Mouse (Mus musculus) limb, embryonic 12.5 days (tissue): Measurements from ENCODE around the gene Alox5. TPM values are rescaled to one million over a fixed set of nuclear protein-coding genes. Genes with fewer than 3 reads are reported as not detected.

Experiments
- ATAC-seq: fragments of 200-750 bp; cut with Nextera tagmentation; 2 replicates; pipeline ENCODE4 v1.8.0; 2017; ENCODE audit warnings: low read depth, moderate TSS enrichment; ENCODE audit not compliant: insufficient number of reproducible peaks, insufficient read depth, low FRiP score, low TSS enrichment
- H3K27ac ChIP-seq: fragments of 300-500 bp; sonication (generic); 2 replicates; pipeline ENCODE4 v1.5.1; 2016; ENCODE audit warnings: mild to moderate bottlenecking, moderate library complexity
- H3K27me3 ChIP-seq: fragments of 300-500 bp; sonication (generic); 2 replicates; pipeline ENCODE4 v1.6.1; 2016; ENCODE audit warnings: mild to moderate bottlenecking, moderate library complexity
- H3K36me3 ChIP-seq: fragments of 300-500 bp; sonication (generic); 2 replicates; pipeline ENCODE4 v1.6.1; 2016; ENCODE audit warnings: mild to moderate bottlenecking, moderate library complexity
- H3K4me1 ChIP-seq: fragments of 300-500 bp; sonication (generic); replicated peaks from 2 replicates; pipeline ENCODE4 v1.6.1; 2016
- H3K4me2 ChIP-seq: fragments of 300-500 bp; sonication (generic); 2 replicates; pipeline ENCODE4 v1.6.1; 2016; ENCODE audit warnings: mild to moderate bottlenecking, moderate library complexity
- H3K4me3 ChIP-seq: fragments of 300-500 bp; sonication (generic); replicated peaks from 2 replicates; pipeline ENCODE4 v1.5.1; 2016; ENCODE audit warnings: mild to moderate bottlenecking
- H3K9ac ChIP-seq: fragments of 300-500 bp; sonication (generic); replicated peaks from 2 replicates; pipeline ENCODE4 v1.6.1; 2016; ENCODE audit warnings: mild to moderate bottlenecking, moderate library complexity
- H3K9me3 ChIP-seq: fragments of 300-500 bp; sonication (generic); 2 replicates; pipeline ENCODE4 v1.6.1; 2016; ENCODE audit warnings: mild to moderate bottlenecking, moderate library complexity
- WGBS: fragments of 180-500 bp; shearing (Covaris S2); methylation state at CpG from one replicate; pipeline ENCODE4 v1.1.7; 2016; 5-methylcytosine and 5-hydroxymethylcytosine counted together
- polyA plus RNA-seq: library from polyadenylated mRNA; unstranded; fragments of >200 nt; fragmentation: Nextera tagmentation; extraction: Ambion mirVana; gene quantifications from 2 replicates; pipeline ENCODE4 v1.2.1, GENCODE M21; 2016

Alox5 gene
- polyA plus RNA-seq, 1 experiment from 2014 or later, result 0.59 TPM

- Histone ChIP-seq H3K36me3 (no peaks in the 10 kb centered on the region), H3K9me3 (no peaks in the 10 kb centered on the region), H3K4me3 (no peak overlapping the region), H3K4me2 (no peak overlapping the region), H3K9ac (no peak overlapping the region), H3K27ac (no peak overlapping the region), H3K4me1 (peaks cover 12% of the 10 kb centered on the region), H3K27me3 (no peaks in the 10 kb centered on the region)
- 90% methylated on average over 10 of the region's 10 CpGs for WGBS
- ATAC-seq, result no peak
Measured at GRCm38 (mm10) chr6:116383582-116383981, 77.4 kb downstream of the Alox5 start.

- H3K4me1 ChIP-seq, result peaks cover 12% of the 10 kb centered on the region
Measured at GRCm38 (mm10) chr6:116381605-116382004, 79.4 kb downstream of the Alox5 start.

DNA sequence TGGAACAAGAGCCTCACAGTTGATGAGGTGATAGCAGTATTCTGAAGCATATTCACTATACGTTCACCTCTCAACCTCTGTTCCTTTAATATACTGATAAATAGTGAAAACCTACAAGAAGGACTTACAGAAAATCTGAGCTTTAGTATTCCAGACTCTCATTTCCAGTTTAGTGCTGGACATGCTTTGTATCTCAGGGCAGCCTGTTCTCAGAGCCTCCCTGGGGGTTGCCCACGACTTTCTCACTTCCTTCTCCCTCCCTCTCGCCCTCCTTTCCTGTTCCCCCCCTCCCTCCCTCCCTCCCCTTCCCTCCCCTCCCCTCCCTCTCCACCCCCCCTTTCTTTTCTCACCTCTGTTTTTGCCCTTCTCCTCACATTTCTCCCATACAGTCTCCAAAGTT is 80.8 kb downstream of the Alox5 start:
- Histone ChIP-seq H3K9ac (no peak overlapping the region), H3K4me3 (no peak overlapping the region), H3K36me3 (0 out of 2 replicates have a peak, but pooled peaks cover 7% of the 10 kb centered on the region), H3K4me2 (no peak overlapping the region), H3K9me3 (no peaks in the 10 kb centered on the region), H3K27ac (no peak overlapping the region), H3K4me1 (peaks cover 1% of the 10 kb centered on the region), H3K27me3 (no peaks in the 10 kb centered on the region)
- WGBS, result 50% methylated on average over 3 of the region's 3 CpGs
- ATAC-seq, result no peak

More at GRCm38 (mm10) chr6:116381605-116382004, 79.4 kb downstream of the Alox5 start:
- no peak overlapping the region for H3K4me2 ChIP-seq
- WGBS, result 58% methylated on average over 2 of the region's 2 CpGs
- no peaks in the 10 kb centered on the region for H3K9me3 ChIP-seq
- H3K9ac ChIP-seq, result no peak overlapping the region
- no peak for ATAC-seq
- H3K27ac ChIP-seq, result no peak overlapping the region
- H3K36me3 ChIP-seq, result 0 out of 2 replicates have a peak, but pooled peaks cover 7% of the 10 kb centered on the region
- H3K4me3 ChIP-seq, result no peak overlapping the region
- no peaks in the 10 kb centered on the region for H3K27me3 ChIP-seq

- H3K9ac ChIP-seq, result no peak overlapping the region
- H3K4me3 ChIP-seq, result no peak overlapping the region
- H3K4me2 ChIP-seq, result no peak overlapping the region
- H3K27me3 ChIP-seq, result no peaks in the 10 kb centered on the region
- H3K9me3 ChIP-seq, result no peaks in the 10 kb centered on the region
- no peaks in the 10 kb centered on the region for H3K4me1 ChIP-seq
- no peak for ATAC-seq
- 0 out of 2 replicates have a peak, but pooled peaks cover 7% of the 10 kb centered on the region for H3K36me3 ChIP-seq
- WGBS, result 92% methylated on average over 7 of the region's 7 CpGs
- no peak overlapping the region for H3K27ac ChIP-seq
Measured at GRCm38 (mm10) chr6:116378892-116379291, 82.1 kb downstream of the Alox5 start.

GRCm38 (mm10) chr6:116374618-116375017 is 86.4 kb downstream of the Alox5 start:
- Histone ChIP-seq H3K9ac (no peak overlapping the region), H3K27ac (no peak overlapping the region), H3K4me2 (no peak overlapping the region), H3K4me3 (no peak overlapping the region), H3K9me3 (no peaks in the 10 kb centered on the region), H3K27me3 (no peaks in the 10 kb centered on the region), H3K4me1 (no peaks in the 10 kb centered on the region), H3K36me3 (0 out of 2 replicates have a peak, but pooled peaks cover 7% of the 10 kb centered on the region)
- ATAC-seq, result no peak

DNA sequence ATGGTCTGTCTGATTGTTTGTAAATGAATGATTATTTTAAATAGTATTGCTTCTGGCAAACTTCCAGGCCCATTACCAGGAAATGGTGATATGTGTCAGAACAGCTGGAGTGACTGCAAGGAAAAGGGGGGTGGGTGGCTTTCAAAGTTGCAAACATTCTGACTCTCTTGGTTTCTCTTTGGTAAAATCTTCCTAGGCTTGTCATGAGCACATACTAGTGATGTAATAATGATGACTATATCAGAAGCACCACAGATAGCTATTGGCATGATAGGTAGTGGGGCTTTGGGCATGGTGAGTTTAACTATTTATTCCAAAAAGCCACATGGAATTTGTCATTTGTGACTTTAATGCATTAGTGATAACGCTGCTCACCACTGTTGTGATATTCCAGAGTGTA is 86.8 kb downstream of the Alox5 start:
- H3K4me1 ChIP-seq, result no peaks in the 10 kb centered on the region
- no peaks in the 10 kb centered on the region for H3K9me3 ChIP-seq
- ATAC-seq, result no peak
- 94% methylated on average over 1 of the region's 1 CpGs for WGBS
- 0 out of 2 replicates have a peak, but pooled peaks cover 7% of the 10 kb centered on the region for H3K36me3 ChIP-seq
- H3K27me3 ChIP-seq, result no peaks in the 10 kb centered on the region
- no peak overlapping the region for H3K9ac ChIP-seq
- H3K4me3 ChIP-seq, result no peak overlapping the region
- no peak overlapping the region for H3K4me2 ChIP-seq
- no peak overlapping the region for H3K27ac ChIP-seq

DNA sequence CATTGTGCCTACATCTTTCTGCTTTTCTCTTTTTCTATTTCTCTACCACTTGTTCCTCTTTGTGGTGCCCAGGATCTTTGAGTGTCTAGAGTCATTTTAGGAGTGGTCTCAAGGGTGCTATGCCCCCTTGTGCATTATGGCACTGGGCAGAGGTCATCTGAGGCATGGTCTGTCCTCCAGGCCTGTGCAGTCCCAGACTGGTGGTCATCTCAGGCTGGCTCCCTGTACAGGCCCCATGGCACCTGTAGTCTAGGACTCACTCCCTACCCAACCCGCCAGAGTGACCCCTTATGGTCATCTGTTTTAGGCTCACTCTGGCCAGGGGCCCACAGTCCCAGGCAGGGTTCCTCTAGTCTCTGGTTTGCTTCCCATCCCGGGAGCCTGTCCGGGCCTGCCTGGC is 89.5 kb downstream of the Alox5 start:
- Histone ChIP-seq H3K27me3 (no peaks in the 10 kb centered on the region), H3K27ac (no peak overlapping the region), H3K36me3 (no peaks in the 10 kb centered on the region), H3K9me3 (no peaks in the 10 kb centered on the region), H3K9ac (no peak overlapping the region), H3K4me1 (no peaks in the 10 kb centered on the region), H3K4me3 (no peak overlapping the region), H3K4me2 (no peak overlapping the region)
- no peak; the same call in 1 of the 2 replicates for ATAC-seq
- WGBS, result 87% methylated on average over 3 of the region's 3 CpGs

- Histone ChIP-seq H3K4me2 (no peak overlapping the region), H3K9ac (no peak overlapping the region), H3K36me3 (no peaks in the 10 kb centered on the region), H3K9me3 (no peaks in the 10 kb centered on the region), H3K4me1 (no peaks in the 10 kb centered on the region), H3K27me3 (no peaks in the 10 kb centered on the region), H3K4me3 (no peak overlapping the region), H3K27ac (no peak overlapping the region)
- no peak for ATAC-seq
- 78% methylated on average over 6 of the region's 6 CpGs for WGBS
Measured at GRCm38 (mm10) chr6:116370216-116370976, 90.6 kb downstream of the Alox5 start.

DNA sequence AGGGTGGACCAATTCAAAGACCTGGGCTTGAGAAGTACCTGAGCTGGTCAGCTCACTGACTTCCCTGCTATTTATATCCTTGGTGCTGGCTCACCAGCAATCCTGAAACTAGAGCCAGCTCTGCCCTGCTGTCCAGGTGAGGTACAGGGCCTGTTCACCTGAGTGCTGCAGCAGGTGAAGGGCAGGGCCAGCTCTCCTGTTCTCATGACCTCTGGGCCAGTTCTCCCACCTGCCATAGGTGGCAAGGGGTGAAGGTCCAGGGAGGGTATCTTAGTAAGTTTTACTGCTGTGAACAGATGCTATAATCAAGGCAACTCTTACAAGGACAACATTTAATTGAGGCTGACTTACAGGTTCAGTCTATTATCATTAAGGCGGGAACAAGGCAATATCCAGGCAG is 91.2 kb downstream of the Alox5 start:
- no peak overlapping the region for H3K27ac ChIP-seq
- no peak overlapping the region for H3K9ac ChIP-seq
- no peaks in the 10 kb centered on the region for H3K36me3 ChIP-seq
- ATAC-seq, result no peak
- H3K9me3 ChIP-seq, result no peaks in the 10 kb centered on the region
- no peaks in the 10 kb centered on the region for H3K27me3 ChIP-seq
- no peaks in the 10 kb centered on the region for H3K4me1 ChIP-seq
- no peak overlapping the region for H3K4me2 ChIP-seq
- WGBS, result 91% methylated on average over 1 of the region's 1 CpGs
- H3K4me3 ChIP-seq, result no peak overlapping the region

DNA sequence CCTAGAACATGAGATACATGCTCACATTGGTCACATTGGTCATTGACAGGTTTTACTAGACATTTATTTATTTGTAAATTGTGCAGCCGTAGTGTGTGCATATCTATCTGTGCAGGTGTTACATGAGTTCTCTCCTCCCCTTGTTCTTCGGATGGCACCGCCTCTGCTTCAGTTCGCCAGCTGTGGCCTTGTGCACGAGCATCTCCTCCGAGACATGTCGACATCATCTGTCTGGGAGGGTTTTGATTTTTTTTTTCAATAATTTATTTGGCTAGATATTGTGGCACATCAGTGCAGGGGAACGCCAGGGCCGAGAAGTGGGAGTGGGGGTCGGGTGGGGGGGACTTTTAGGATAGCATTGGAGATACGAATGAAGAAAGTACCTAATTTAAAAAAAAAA is 93.0 kb downstream of the Alox5 start:
- no peaks in the 10 kb centered on the region for H3K4me1 ChIP-seq
- H3K27ac ChIP-seq, result no peak overlapping the region
- WGBS, result 85% methylated on average over 11 of the region's 11 CpGs
- no peaks in the 10 kb centered on the region for H3K36me3 ChIP-seq
- no peak overlapping the region for H3K4me2 ChIP-seq
- H3K27me3 ChIP-seq, result no peaks in the 10 kb centered on the region
- no peak overlapping the region for H3K4me3 ChIP-seq
- H3K9me3 ChIP-seq, result no peaks in the 10 kb centered on the region
- ATAC-seq, result no peak
- H3K9ac ChIP-seq, result no peak overlapping the region

GRCm38 (mm10) chr6:116361993-116362392 is 99.0 kb downstream of the Alox5 start:
- no peak overlapping the region for H3K4me3 ChIP-seq
- 84% methylated on average over 4 of the region's 4 CpGs for WGBS

GRCm38 (mm10) chr6:116361463-116361862 is 99.5 kb downstream of the Alox5 start:
- Histone ChIP-seq H3K9me3 (no peaks in the 10 kb centered on the region), H3K9ac (no peak overlapping the region), H3K27ac (no peak overlapping the region), H3K4me3 (no peak overlapping the region), H3K4me1 (no peaks in the 10 kb centered on the region), H3K27me3 (no peaks in the 10 kb centered on the region), H3K36me3 (no peaks in the 10 kb centered on the region), H3K4me2 (no peak overlapping the region)
- no peak for ATAC-seq
- WGBS, result 86% methylated on average over 3 of the region's 3 CpGs

More at GRCm38 (mm10) chr6:116361993-116362392, 99.0 kb downstream of the Alox5 start:
- H3K27me3 ChIP-seq, result no peaks in the 10 kb centered on the region
- H3K27ac ChIP-seq, result no peak overlapping the region
- H3K9me3 ChIP-seq, result no peaks in the 10 kb centered on the region
- H3K4me2 ChIP-seq, result no peak overlapping the region
- H3K36me3 ChIP-seq, result no peaks in the 10 kb centered on the region
- no peak for ATAC-seq
- H3K4me1 ChIP-seq, result no peaks in the 10 kb centered on the region
- no peak overlapping the region for H3K9ac ChIP-seq
